Mouse (Mus musculus): ENCODE data around the gene Rbm15b.

Gene Rbm15b

GRCm38 (mm10) chr9:106884306-106884705 is 2.9 kb downstream of the Rbm15b start:
- no peak for DNase-seq

GRCm38 (mm10) chr9:106883085-106883484 is 4.1 kb downstream of the Rbm15b start:
- DNase-seq, result no peak

GRCm38 (mm10) chr9:106882176-106882575 is 5.1 kb downstream of the Rbm15b start:
- DNase-seq, result no peak

GRCm38 (mm10) chr9:106881071-106881755 is 6.0 kb downstream of the Rbm15b start:
- no peak for DNase-seq

- DNase-seq, result no peak
Observed at GRCm38 (mm10) chr9:106879471-106879870, 7.8 kb downstream of the Rbm15b start.

GRCm38 (mm10) chr9:106876666-106877065 is 10.6 kb downstream of the Rbm15b start:
- no peak for DNase-seq

- DNase-seq, result no peak
Observed at GRCm38 (mm10) chr9:106874216-106874615, 13.0 kb downstream of the Rbm15b start.

- DNase-seq, result no peak
Observed at GRCm38 (mm10) chr9:106858036-106858435, 29.2 kb downstream of the Rbm15b start.

GRCm38 (mm10) chr9:106856664-106857063 is 30.6 kb downstream of the Rbm15b start:
- no peak for DNase-seq

GRCm38 (mm10) chr9:106842800-106843199 is 44.4 kb downstream of the Rbm15b start:
- no peak for DNase-seq

- DNase-seq, result no peak
Observed at GRCm38 (mm10) chr9:106840569-106840968, 46.7 kb downstream of the Rbm15b start.

All from kidney, adult 11 months (tissue).